Mouse (Mus musculus) brain, embryonic 14.5 days (tissue): ENCODE measurements around the gene Elmod3.

Experiments used
- CTCF ChIP-seq: fragments of 200-500 bp; IDR thresholded peaks from 2 replicates; pipeline ENCODE4 v1.5.1; 2012; ENCODE audit warnings: inconsistent platforms, mild to moderate bottlenecking, moderate library complexity, borderline replicate concordance; ENCODE audit not compliant: insufficient read depth, insufficient read length; ENCODE audit errors: extremely low read depth
- POLR2A ChIP-seq: fragments of 200-500 bp; IDR thresholded peaks from 2 replicates; pipeline ENCODE4 v1.6.1; 2012; ENCODE audit warnings: mild to moderate bottlenecking, inconsistent platforms, borderline replicate concordance; ENCODE audit not compliant: poor library complexity, insufficient read depth, insufficient read length, severe bottlenecking; ENCODE audit errors: extremely low read depth

DNA sequence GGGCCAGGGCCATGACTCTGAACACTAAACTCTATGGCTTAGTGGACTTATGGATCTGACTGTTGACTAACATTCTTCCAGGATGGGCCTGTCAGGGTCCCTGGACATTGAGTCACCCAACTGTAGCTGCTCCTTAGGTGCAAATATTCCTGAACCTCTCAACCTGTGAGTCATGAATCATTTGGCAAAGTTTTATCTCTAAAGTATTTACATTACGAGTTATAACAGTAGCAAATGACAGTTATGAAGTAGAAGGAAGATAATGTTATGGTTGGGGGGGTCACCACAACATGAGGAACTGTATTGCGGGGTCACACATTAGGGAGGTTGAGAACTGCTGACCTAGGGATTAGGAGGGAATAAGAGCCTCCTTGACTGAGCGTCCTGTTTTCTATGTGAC, 50.4 kb downstream of the Elmod3 start:
- TF ChIP-seq POLR2A (no peak), CTCF (no peak)
